Mouse (Mus musculus): ENCODE data around the gene Cadm4.

Cadm4 gene

GRCm38 (mm10) chr7:24530062-24530931 lies 48.5 kb downstream of the Cadm4 start, which contains the start of gene Irgq:
TSS of gene Irgq (plus strand) at chr7:24530689.
- in situ Hi-C loops (cut with MboI, MseI): no loop called here

- in situ Hi-C loops (cut with MboI, MseI): no loop called here
These were observed 49.6 kb downstream of the Cadm4 start for GRCm38 (mm10) chr7:24531211-24531971.

- in situ Hi-C loops (cut with MboI, MseI): no loop called here
These were observed 51.3 kb downstream of the Cadm4 start for GRCm38 (mm10) chr7:24533031-24533571.

- in situ Hi-C loops (cut with MboI, MseI): no loop called here
These were observed 52.0 kb downstream of the Cadm4 start for GRCm38 (mm10) chr7:24533806-24534205.

- in situ Hi-C loops (cut with MboI, MseI): no loop called here
These were observed 52.5 kb downstream of the Cadm4 start for GRCm38 (mm10) chr7:24534301-24534700.

- in situ Hi-C loops (cut with MboI, MseI): no loop called here
These were observed 55.3 kb downstream of the Cadm4 start for GRCm38 (mm10) chr7:24537081-24537480.

- in situ Hi-C loops (cut with MboI, MseI): no loop called here
These were observed 55.8 kb downstream of the Cadm4 start for GRCm38 (mm10) chr7:24537591-24537990.

GRCm38 (mm10) chr7:24538154-24538553 lies 56.3 kb downstream of the Cadm4 start:
- in situ Hi-C loops (cut with MboI, MseI): no loop called here

- in situ Hi-C loops (cut with MboI, MseI): no loop called here
These were observed 56.9 kb downstream of the Cadm4 start for GRCm38 (mm10) chr7:24538701-24539100.

- in situ Hi-C loops (cut with MboI, MseI): no loop called here
These were observed 57.9 kb downstream of the Cadm4 start for GRCm38 (mm10) chr7:24539686-24540085.

GRCm38 (mm10) chr7:24544506-24544905 lies 62.7 kb downstream of the Cadm4 start:
- in situ Hi-C loops (cut with MboI, MseI): no loop called here

GRCm38 (mm10) chr7:24546068-24546614 lies 64.3 kb downstream of the Cadm4 start, which contains the start of the genes Pinlyp and Xrcc1:
TSS of gene Pinlyp (minus strand) at chr7:24546118.
TSS of gene Xrcc1 (plus strand) at chr7:24546289.
- in situ Hi-C loops (cut with MboI, MseI): no loop called here

GRCm38 (mm10) chr7:24546634-24547389 lies 65.0 kb downstream of the Cadm4 start:
- in situ Hi-C loops (cut with MboI, MseI): no loop called here

GRCm38 (mm10) chr7:24547534-24548036 lies 65.8 kb downstream of the Cadm4 start:
- in situ Hi-C loops (cut with MboI, MseI): no loop called here

- in situ Hi-C loops (cut with MboI, MseI): no loop called here
These were observed 70.3 kb downstream of the Cadm4 start for GRCm38 (mm10) chr7:24551985-24552759.

All from regulatory T cell (primary cell).